Mouse (Mus musculus) liver (tissue): ENCODE results near the gene Traf3ip3.

ENCODE experiments used
- DNase-seq: peaks from one replicate; pipeline ENCODE4 v3.0.0-alpha.2; 2020; ENCODE audit warnings: mixed read lengths

Gene Traf3ip3

GRCm38 (mm10) chr1:193205431-193205830 is 3.9 kb upstream of the Traf3ip3 start:
- DNase-seq: no peak

DNA sequence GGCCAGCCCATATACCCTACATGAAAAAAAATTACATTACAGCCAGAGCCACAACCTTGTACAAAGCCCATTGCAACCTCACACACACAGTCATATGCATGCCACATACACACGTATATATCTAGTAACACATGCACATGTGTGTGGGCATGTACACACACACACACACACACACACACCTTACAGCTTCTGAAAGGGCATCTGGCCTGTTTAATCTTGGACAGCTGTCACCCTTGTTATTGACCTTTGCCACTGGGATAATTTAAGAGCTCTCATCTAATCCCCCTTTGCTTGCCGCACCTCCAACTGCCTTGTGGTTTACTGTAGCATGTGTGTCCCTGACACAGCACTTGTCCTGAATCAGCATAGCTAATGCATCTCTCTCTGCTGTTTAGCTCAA is 2.3 kb upstream of the Traf3ip3 start:
- no peak for DNase-seq

DNA sequence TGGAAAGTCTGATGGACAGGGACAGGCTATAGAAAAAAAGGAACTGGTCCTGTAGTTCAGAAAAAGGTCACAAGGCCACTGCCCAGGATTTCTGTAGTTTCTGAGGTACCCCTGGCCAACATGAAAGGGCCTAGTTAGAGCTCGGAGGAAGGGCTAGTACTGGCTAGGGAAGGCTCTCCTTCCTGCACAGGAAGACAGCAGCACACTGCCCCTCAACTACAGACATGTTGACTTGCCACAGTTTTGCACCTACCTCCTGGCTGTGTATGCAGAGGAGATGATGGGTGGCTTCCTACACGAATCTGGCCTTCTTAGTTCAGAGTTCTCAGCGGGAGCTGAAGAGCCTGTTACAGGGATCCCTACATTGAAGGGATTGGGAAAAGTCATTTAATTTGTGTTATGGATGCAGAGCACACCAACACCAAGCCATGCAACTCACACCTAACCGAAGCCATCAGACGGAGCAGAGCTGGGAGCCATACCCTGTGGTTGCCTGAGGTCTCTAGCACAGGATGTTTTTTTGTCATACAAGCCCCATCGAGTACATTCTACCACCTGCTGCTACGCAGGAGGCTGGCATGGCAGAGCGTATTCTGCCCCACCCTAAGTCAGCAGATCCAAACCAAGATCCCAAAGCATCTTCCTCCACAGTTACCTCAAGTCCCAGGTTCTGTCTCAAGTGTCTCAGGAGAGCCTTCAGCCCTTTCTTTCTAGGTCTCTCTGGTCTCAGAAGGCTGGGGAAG is 692 bp downstream of the Traf3ip3 start:
- DNase-seq: no peak

DNA sequence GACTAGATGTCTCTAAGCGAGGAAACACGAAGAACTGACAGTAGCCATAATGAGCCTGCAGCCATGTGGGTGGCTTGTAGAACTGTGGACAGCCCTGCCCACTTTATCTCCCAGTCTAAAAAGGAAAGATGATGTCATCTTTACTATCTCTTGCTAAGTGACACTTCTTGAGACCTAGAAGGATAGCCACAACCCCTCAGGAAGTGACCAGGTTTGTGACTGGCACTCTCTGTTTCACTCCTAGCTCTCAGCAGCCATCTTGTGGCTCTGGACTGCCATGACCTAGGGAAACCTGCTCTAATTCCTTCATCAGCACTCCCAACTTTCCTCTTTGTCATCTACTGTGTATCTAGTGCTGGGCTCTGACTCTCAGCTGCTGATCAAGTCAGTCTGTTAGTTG is 3.2 kb downstream of the Traf3ip3 start:
- DNase-seq: no peak

DNA sequence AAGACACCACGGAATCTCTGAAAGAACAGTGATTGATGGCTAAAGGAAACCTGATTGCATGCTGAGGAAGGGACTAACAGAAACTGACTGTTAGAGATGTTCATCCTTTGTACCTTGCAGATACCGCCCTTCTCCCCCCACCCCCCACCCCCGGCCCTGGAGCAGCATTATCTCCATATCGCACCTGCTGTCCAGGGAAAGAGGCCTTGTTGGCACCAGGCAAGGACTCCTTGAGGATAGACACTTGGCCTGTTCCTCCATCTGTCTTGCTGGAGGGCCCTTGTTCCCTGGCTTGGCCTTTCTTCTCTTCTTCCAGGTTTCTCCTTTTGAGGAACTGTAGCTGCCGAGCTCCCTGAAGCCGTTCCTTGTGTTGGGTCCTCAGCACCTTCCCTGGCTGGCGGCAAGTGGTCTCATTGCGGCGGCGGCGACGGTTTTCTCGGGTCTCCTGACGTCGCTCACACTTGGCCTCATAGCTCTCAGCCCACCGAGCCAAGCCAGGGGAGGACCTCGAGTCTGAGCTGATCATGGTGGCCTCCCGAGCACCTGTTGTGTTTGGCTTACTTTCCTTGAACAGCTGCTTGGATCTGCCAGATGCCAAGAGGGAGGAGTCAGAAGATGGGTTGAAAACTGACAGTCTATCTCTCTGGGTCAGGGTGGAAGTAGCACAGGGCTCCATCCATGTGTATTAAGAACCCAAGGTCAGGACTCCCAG is 3.9 kb downstream of the Traf3ip3 start:
- no peak for DNase-seq

- no peak for DNase-seq
Observed at GRCm38 (mm10) chr1:193195169-193195810, 6.2 kb downstream of the Traf3ip3 start.

- no peak for DNase-seq
Observed at GRCm38 (mm10) chr1:193194416-193195140, 6.9 kb downstream of the Traf3ip3 start.

DNA sequence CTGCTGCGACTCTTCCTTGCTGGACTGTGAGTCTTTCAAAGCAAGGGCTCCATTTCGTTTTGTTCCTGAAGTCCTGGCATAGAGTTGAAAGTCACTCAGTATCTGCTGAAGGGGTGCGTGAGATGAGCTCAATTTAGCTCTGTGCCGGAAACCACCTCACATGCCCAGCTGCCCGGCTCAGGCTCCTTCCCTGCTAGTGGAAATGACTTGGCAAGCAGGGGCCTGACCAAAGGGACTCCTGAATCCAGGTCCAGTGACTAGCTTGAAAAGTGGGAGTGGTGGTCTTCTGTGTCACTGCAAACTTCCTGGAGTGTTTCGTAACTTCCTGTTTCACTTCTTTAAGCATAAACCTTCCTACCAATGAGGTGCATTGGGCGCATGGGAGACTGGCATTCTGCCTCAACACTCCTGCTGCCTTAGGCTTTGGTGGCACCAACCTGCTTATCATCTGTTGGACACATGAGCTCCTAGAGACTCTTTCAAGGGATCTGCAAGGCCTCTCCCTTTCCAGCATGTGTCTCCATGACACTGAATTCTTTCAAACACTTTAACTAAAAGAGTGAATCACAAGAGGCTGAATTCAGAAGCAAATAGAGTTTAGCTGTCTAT is 9.7 kb downstream of the Traf3ip3 start:
- no peak for DNase-seq

GRCm38 (mm10) chr1:193189771-193190170 is 11.7 kb downstream of the Traf3ip3 start:
- DNase-seq: no peak

- DNase-seq: peak; percentile 44
Observed at GRCm38 (mm10) chr1:193189151-193189621, 12.3 kb downstream of the Traf3ip3 start.

GRCm38 (mm10) chr1:193188257-193188656 is 13.2 kb downstream of the Traf3ip3 start:
- DNase-seq: no peak

DNA sequence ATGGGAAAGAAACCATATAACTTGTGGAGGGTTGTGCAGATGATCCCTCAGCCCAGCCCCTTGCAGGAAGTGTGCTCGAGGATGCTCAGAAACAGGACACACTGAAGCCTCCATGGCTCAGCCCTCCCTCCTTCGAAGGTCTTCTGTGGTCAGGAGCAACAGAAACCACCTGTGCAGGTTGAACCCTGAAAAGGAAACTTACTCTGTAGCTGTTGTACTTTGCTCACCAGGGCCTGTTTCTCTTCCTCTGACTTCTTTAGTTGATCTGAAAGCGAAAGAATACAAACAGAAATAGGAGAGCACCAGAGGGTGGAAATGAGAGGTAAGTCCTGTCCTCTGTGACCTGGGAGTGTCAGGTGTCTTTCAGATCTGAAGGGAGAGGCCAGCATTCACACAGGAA is 20.4 kb downstream of the Traf3ip3 start:
- DNase-seq: no peak

GRCm38 (mm10) chr1:193174143-193174733 is 27.3 kb downstream of the Traf3ip3 start:
- no peak for DNase-seq

GRCm38 (mm10) chr1:193173810-193174129 is 27.7 kb downstream of the Traf3ip3 start:
- no peak for DNase-seq

- DNase-seq: peak; percentile 96
Observed at GRCm38 (mm10) chr1:193172991-193173809, 28.3 kb downstream of the Traf3ip3 start.

GRCm38 (mm10) chr1:193169856-193170255 is 31.6 kb downstream of the Traf3ip3 start:
- DNase-seq: no peak

DNA sequence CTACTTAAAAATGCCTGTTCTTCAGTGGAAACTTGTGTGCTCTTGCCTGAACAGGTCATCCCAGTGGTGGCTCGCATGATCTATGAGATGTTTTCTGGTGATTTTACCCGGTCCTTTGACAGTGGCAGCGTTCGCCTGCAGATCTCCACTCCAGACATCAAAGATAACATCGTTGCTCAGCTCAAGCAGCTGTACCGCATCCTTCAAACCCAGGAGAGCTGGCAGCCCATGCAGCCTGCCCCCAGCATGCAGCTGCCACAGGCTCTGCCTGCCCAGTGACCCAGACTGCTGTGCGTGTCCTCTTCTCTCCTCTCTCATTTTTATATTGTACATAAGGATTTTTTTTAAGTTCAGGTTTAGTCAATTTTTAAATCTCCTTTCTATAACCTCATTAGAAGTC is 32.3 kb downstream of the Traf3ip3 start:
- no peak for DNase-seq

DNA sequence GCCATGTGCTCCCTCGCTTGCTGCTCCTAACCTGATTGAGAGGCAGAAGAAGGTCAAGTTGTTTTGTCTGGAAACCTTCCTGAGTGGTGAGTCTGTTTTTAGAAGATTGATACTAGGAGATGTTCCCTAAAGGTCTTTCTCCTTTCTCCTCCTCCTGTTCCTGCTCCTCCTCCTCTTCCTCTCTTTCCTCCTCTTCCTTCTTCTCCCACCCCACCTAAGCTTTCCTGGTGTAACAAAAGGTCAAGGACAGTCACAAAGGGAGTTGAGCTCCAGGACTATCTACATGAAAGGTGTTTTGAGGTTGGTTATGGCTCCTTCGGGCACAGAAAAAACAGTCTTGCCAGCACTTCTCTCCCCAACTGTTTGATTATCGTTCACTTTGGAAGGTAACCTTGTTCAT is 33.8 kb downstream of the Traf3ip3 start, which contains the start of gene A130010J15Rik:
A130010J15Rik (plus strand) TSS at position 301 of the 400 bp plus-strand sequence.
- no peak for DNase-seq

GRCm38 (mm10) chr1:193160317-193161032 is 41.0 kb downstream of the Traf3ip3 start:
- peak; percentile 80 for DNase-seq

DNA sequence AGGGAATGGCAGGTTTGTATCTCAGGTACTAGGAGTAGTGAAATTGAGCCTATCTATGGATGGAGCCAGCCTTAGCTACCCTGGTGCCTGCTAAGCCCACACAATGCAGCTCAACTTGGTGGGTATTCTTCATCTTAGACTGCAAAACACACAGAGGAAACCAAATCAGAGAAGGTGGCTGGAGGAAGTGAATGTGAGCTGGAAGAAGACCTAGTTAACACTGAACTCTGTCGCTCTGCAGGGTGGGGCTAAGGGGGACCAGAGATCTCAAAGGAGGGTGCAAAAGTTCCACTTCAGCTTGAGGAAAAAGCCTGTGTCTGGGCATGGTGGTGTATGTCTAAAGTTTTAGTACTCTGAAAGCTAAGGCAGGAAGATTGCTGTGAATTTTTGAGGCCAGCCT is 41.9 kb downstream of the Traf3ip3 start:
- DNase-seq: no peak

DNA sequence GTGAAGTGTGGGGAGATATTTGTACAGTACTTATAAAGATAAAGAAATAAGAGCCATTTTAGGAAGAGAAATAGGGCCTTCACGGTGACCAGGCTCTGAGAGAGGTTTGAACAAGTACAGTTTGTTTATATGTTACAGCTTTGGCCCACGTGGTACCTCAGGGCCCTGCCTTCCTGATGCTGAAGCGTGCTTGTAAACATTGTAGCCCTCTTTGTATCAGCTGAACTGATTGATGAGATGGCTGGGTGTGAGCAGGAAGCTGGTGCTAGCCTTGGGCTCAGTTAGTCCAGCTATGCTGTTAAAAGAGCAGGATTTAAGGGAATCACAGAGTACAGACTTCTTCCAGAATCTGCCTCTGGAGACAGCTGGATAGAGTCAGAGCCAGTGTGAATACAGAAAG is 42.3 kb downstream of the Traf3ip3 start:
- DNase-seq: no peak
